Mouse (Mus musculus): ENCODE measurements at regions not wholly inside any gene's neighbourhood (a gene's known extent, or its start where the extent isn't known, plus 50 kb on each side); places are given as distances from the start of the nearest gene placed in this dataset.

GRCm38 (mm10) chr16:23838696-23839095 is 52.1 kb downstream of the Sst start:
- Histone ChIP-seq H3K27me3 (ENCODE audit: control insufficient read depth, insufficient read depth, low read length) (no peaks in the 10 kb centered on the region), H3K36me3 (ENCODE audit: control insufficient read depth, insufficient read depth, low read length) (no peaks in the 10 kb centered on the region), H3K4me3 (ENCODE audit: low read depth, low read length) (no peak overlapping the region), H3K27ac (ENCODE audit: insufficient read depth, low read depth, low read length) (peak overlapping the region; percentile 21), H3K4me1 (ENCODE audit: control insufficient read depth, insufficient read depth, insufficient read length, low read length) (no peaks in the 10 kb centered on the region)
- TF ChIP-seq POLR2A (IDR thresholded peaks at IDR 0.05; ENCODE audit: low read depth, low read length) (no peak), CTCF (IDR thresholded peaks at IDR 0.05; ENCODE audit: extremely low read depth, insufficient read length, insufficient replicate concordance, low read depth, low read length) (no peak)
- WGBS: 46% methylated on average over 7 of the region's 7 CpGs

- 56% methylated on average over 2 of the region's 2 CpGs for WGBS
These were observed 52.6 kb downstream of the Sst start for GRCm38 (mm10) chr16:23838114-23838513.

GRCm38 (mm10) chr16:23834991-23835390 is 55.8 kb downstream of the Sst start:
- Histone ChIP-seq H3K36me3 (ENCODE audit: control insufficient read depth, insufficient read depth, low read length) (no peaks in the 10 kb centered on the region), H3K4me3 (ENCODE audit: low read depth, low read length) (no peak overlapping the region), H3K27me3 (ENCODE audit: control insufficient read depth, insufficient read depth, low read length) (no peaks in the 10 kb centered on the region), H3K27ac (ENCODE audit: insufficient read depth, low read depth, low read length) (no peak overlapping the region), H3K4me1 (ENCODE audit: control insufficient read depth, insufficient read depth, insufficient read length, low read length) (no peaks in the 10 kb centered on the region)
- TF ChIP-seq POLR2A (IDR thresholded peaks at IDR 0.05; ENCODE audit: low read depth, low read length) (no peak), CTCF (IDR thresholded peaks at IDR 0.05; ENCODE audit: extremely low read depth, insufficient read length, insufficient replicate concordance, low read depth, low read length) (no peak)
- 51% methylated on average over 4 of the region's 4 CpGs for WGBS

More at GRCm38 (mm10) chr16:23838114-23838513, 52.6 kb downstream of the Sst start:
- Histone ChIP-seq H3K4me1 (ENCODE audit: control insufficient read depth, insufficient read depth, insufficient read length, low read length) (no peaks in the 10 kb centered on the region), H3K27me3 (ENCODE audit: control insufficient read depth, insufficient read depth, low read length) (no peaks in the 10 kb centered on the region), H3K27ac (ENCODE audit: insufficient read depth, low read depth, low read length) (peak overlapping the region; percentile 21), H3K4me3 (ENCODE audit: low read depth, low read length) (no peak overlapping the region), H3K36me3 (ENCODE audit: control insufficient read depth, insufficient read depth, low read length) (no peaks in the 10 kb centered on the region)
- TF ChIP-seq CTCF (IDR thresholded peaks at IDR 0.05; ENCODE audit: extremely low read depth, insufficient read length, insufficient replicate concordance, low read depth, low read length) (no peak), POLR2A (IDR thresholded peaks at IDR 0.05; ENCODE audit: low read depth, low read length) (no peak)

DNA sequence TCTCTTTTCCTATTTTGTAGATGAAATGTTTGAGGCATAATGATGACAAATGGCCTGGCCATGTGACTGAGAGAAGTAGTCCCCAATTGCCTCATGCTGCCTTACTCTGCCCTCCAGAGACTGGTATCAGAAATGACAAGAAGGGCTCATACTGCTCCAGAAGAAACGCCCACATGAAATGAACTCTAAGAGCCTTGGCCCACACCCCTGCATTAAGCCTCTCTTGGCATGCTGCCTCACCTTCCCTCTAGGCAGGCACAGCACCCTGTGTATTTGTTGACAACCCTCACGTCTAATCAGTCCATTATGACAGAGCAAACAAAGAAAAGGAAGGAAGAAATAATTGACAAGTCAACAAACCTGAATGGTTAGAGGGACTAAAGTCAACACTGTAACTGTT is 57.2 kb downstream of the Sst start:
- WGBS: 22% methylated on average over 2 of the region's 2 CpGs
- TF ChIP-seq CTCF (IDR thresholded peaks at IDR 0.05; ENCODE audit: extremely low read depth, insufficient read length, insufficient replicate concordance, low read depth, low read length): no peak
- no peak overlapping the region for H3K4me3 ChIP-seq (ENCODE audit: low read depth, low read length)
- no peaks in the 10 kb centered on the region for H3K27me3 ChIP-seq (ENCODE audit: control insufficient read depth, insufficient read depth, low read length)
- no peaks in the 10 kb centered on the region for H3K36me3 ChIP-seq (ENCODE audit: control insufficient read depth, insufficient read depth, low read length)
- H3K4me1 ChIP-seq (ENCODE audit: control insufficient read depth, insufficient read depth, insufficient read length, low read length): no peaks in the 10 kb centered on the region
- no peak overlapping the region for H3K27ac ChIP-seq (ENCODE audit: insufficient read depth, low read depth, low read length)

GRCm38 (mm10) chr16:23833042-23833423 is 57.7 kb downstream of the Sst start:
- Histone ChIP-seq H3K4me3 (ENCODE audit: low read depth, low read length) (no peak overlapping the region), H3K27ac (ENCODE audit: insufficient read depth, low read depth, low read length) (no peak overlapping the region), H3K36me3 (ENCODE audit: control insufficient read depth, insufficient read depth, low read length) (no peaks in the 10 kb centered on the region), H3K27me3 (ENCODE audit: control insufficient read depth, insufficient read depth, low read length) (no peaks in the 10 kb centered on the region), H3K4me1 (ENCODE audit: control insufficient read depth, insufficient read depth, insufficient read length, low read length) (no peaks in the 10 kb centered on the region)
- 68% methylated on average over 2 of the region's 2 CpGs for WGBS
- TF ChIP-seq POLR2A (IDR thresholded peaks at IDR 0.05; ENCODE audit: low read depth, low read length) (no peak), CTCF (IDR thresholded peaks at IDR 0.05; ENCODE audit: extremely low read depth, insufficient read length, insufficient replicate concordance, low read depth, low read length) (no peak)

DNA sequence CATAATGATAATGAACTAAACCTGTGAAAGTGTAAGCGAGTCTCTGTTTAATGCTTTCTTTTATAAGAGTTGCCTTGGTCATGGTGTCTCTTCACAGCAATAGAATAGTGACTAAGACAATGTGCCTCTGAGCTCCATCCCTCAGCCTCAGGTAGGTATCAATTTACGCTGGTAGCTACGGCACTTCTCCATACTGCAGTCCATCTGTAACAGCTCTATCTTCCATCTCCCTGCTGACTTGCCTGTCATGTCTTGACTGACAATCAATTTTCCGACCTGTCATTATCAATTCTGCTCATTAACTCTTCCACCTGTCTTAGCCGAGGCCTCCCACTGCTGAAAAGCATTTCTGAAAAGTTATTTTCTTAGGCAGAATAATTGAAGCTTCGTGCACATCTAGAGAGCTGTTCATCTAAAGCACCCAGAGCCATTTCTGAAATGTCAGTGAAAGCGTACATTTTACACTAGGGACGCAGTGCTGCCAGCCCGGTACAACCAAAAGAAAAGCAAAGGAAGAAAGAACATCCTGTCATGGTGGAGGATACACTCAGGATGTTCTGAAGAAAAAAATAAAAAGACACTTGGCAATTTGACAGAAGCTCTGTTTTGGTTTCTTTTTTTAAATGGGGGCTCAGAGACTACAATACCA is 58.2 kb downstream of the Sst start:
- Histone ChIP-seq H3K36me3 (ENCODE audit: control insufficient read depth, insufficient read depth, low read length) (no peaks in the 10 kb centered on the region), H3K4me1 (ENCODE audit: control insufficient read depth, insufficient read depth, insufficient read length, low read length) (no peaks in the 10 kb centered on the region), H3K27ac (ENCODE audit: insufficient read depth, low read depth, low read length) (no peak overlapping the region), H3K27me3 (ENCODE audit: control insufficient read depth, insufficient read depth, low read length) (no peaks in the 10 kb centered on the region), H3K4me3 (ENCODE audit: low read depth, low read length) (no peak overlapping the region)
- 82% methylated on average over 9 of the region's 9 CpGs for WGBS
- TF ChIP-seq CTCF (IDR thresholded peaks at IDR 0.05; ENCODE audit: extremely low read depth, insufficient read length, insufficient replicate concordance, low read depth, low read length): no peak

DNA sequence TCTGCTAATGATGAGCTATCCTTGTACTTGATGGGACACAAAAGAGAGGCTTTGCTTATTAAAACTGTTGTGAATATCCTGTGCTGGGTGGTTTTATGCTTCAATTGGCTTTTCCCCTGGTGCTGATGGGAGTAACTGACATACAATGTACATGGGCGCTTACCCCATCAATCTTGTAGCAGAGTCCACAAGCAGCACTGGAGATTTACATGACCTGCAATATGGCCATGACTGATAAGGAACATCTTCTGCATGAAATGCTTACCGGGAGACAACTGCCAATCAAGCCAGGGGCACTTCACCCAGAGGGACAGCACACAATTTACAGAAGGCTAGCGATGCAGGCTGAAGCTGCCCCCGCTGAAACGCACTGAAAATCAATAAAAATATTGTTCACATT is 65.1 kb downstream of the Sst start:
- TF ChIP-seq POLR2A (IDR thresholded peaks at IDR 0.05; ENCODE audit: low read depth, low read length) (no peak), CTCF (IDR thresholded peaks at IDR 0.05; ENCODE audit: extremely low read depth, insufficient read length, insufficient replicate concordance, low read depth, low read length) (no peak)
- 86% methylated on average over 5 of the region's 5 CpGs for WGBS
- no peaks in the 10 kb centered on the region for H3K36me3 ChIP-seq (ENCODE audit: control insufficient read depth, insufficient read depth, low read length)
- H3K4me3 ChIP-seq (ENCODE audit: low read depth, low read length): no peak overlapping the region
- no peaks in the 10 kb centered on the region for H3K27me3 ChIP-seq (ENCODE audit: control insufficient read depth, insufficient read depth, low read length)
- H3K4me1 ChIP-seq (ENCODE audit: control insufficient read depth, insufficient read depth, insufficient read length, low read length): no peaks in the 10 kb centered on the region
- no peak overlapping the region for H3K27ac ChIP-seq (ENCODE audit: insufficient read depth, low read depth, low read length)
